ENCODE assay signal across 28 mouse cellular contexts in genomic region chr2:73693045-73693444, GRCm38 (mm10).
DNase-seq lines count a peak whose midpoint lies in the region; ATAC-seq and TF ChIP-seq lines count a peak whose summit lies in the region.
"Had no signal": no experiment of that assay in that cellular context is flagged by ENCODE, and none has a peak within 500 bp of the region (broad histone marks: within the 10 kb centered on the region; RNA-seq: fewer than 3 reads in every experiment).

No protein-coding gene starts in this region.

- H3K36me3 ChIP-seq in midbrain, embryonic 11.5 days (ENCODE audit: control insufficient read depth, insufficient read depth, low read length) = no peaks in the 10 kb centered on the region
- 0 out of 2 replicates have a peak, but pooled peaks cover 3% of the 10 kb centered on the region for H3K36me3 ChIP-seq in midbrain, embryonic 13.5 days
- no peaks in the 10 kb centered on the region for H3K36me3 ChIP-seq in liver, embryonic 12.5 days
- H3K36me3 ChIP-seq: forebrain, embryonic 12.5 days; forebrain, embryonic 15.5 days; G1E; hindbrain, embryonic 12.5 days; hindbrain, embryonic 15.5 days had no signal

- H3K4me2 ChIP-seq in midbrain, embryonic 11.5 days = no peak overlapping the region
- no peak overlapping the region for H3K4me2 ChIP-seq in midbrain, embryonic 13.5 days (replicated peaks)
- no peak overlapping the region for H3K4me2 ChIP-seq in liver, embryonic 12.5 days
- H3K4me2 ChIP-seq: embryonic facial prominence, embryonic 13.5 days; forebrain, embryonic 12.5 days; forebrain, embryonic 15.5 days; heart, embryonic 11.5 days; hindbrain, embryonic 12.5 days; hindbrain, embryonic 15.5 days had no signal

- H3K27me3 ChIP-seq in midbrain, embryonic 11.5 days (ENCODE audit: control insufficient read depth, insufficient read depth, low read length) = no peaks in the 10 kb centered on the region
- no peaks in the 10 kb centered on the region for H3K27me3 ChIP-seq in midbrain, embryonic 13.5 days
- H3K27me3 ChIP-seq in liver, embryonic 12.5 days (replicated peaks) = no peaks in the 10 kb centered on the region
- H3K27me3 ChIP-seq: CH12.LX; embryonic facial prominence, embryonic 13.5 days; forebrain, embryonic 12.5 days; forebrain, embryonic 15.5 days; hindbrain, embryonic 12.5 days; hindbrain, embryonic 15.5 days; Patski had no signal

- H3K27ac ChIP-seq in layer of hippocampus, adult 2 months = peak overlapping the region; percentile 94
- H3K27ac ChIP-seq in midbrain, embryonic 11.5 days (ENCODE audit: low read depth, low read length) = no peak overlapping the region
- no peak overlapping the region for H3K27ac ChIP-seq in midbrain, embryonic 13.5 days
- no peak overlapping the region for H3K27ac ChIP-seq in liver, embryonic 12.5 days
- H3K27ac ChIP-seq: embryonic facial prominence, embryonic 10.5 days; embryonic facial prominence, embryonic 13.5 days; forebrain, embryonic 12.5 days; forebrain, embryonic 15.5 days; gastrocnemius, adult 2 months; hindbrain, embryonic 12.5 days; hindbrain, embryonic 15.5 days had no signal

- peak overlapping the region; percentile 22; the same call in 1 of the 2 replicates for H3K4me3 ChIP-seq in layer of hippocampus, adult 2 months
- no peak overlapping the region for H3K4me3 ChIP-seq in midbrain, embryonic 11.5 days (ENCODE audit: low read depth, low read length)
- no peak overlapping the region for H3K4me3 ChIP-seq in midbrain, embryonic 13.5 days (replicated peaks)
- H3K4me3 ChIP-seq in liver, embryonic 12.5 days = no peak overlapping the region
- H3K4me3 ChIP-seq: embryonic facial prominence, embryonic 10.5 days; embryonic facial prominence, embryonic 13.5 days; erythroblast, embryonic 14.5 days; forebrain, embryonic 12.5 days; forebrain, embryonic 15.5 days; gastrocnemius, adult 2 months; hindbrain, embryonic 12.5 days; hindbrain, embryonic 15.5 days had no signal

- no peak for TF ChIP-seq POLR2A in brain, embryonic 14.5 days (IDR thresholded peaks at IDR 0.05; ENCODE audit: borderline replicate concordance, extremely low read depth, insufficient read depth, insufficient read length, poor library complexity, severe bottlenecking)

- ATAC-seq in midbrain, embryonic 11.5 days (ENCODE audit: low FRiP score) = no peak
- no peak for ATAC-seq in midbrain, embryonic 13.5 days
- ATAC-seq in liver, embryonic 12.5 days = no peak
- ATAC-seq: forebrain, embryonic 15.5 days; Patski had no signal

- no peaks in the 10 kb centered on the region for H3K9me3 ChIP-seq in midbrain, embryonic 11.5 days (ENCODE audit: control insufficient read depth, low read length)
- H3K9me3 ChIP-seq in midbrain, embryonic 13.5 days = no peaks in the 10 kb centered on the region
- H3K9me3 ChIP-seq in liver, embryonic 12.5 days (replicated peaks) = no peaks in the 10 kb centered on the region
- H3K9me3 ChIP-seq: embryonic facial prominence, embryonic 10.5 days; embryonic facial prominence, embryonic 13.5 days; forebrain, embryonic 12.5 days; forebrain, embryonic 15.5 days; G1E; hindbrain, embryonic 12.5 days; hindbrain, embryonic 15.5 days had no signal

- peak; percentile 37 to 70 for DNase-seq in layer of hippocampus, adult 2 months (ENCODE audit: low spot score in 2 of 2)
- no peak for DNase-seq in layer of hippocampus, postnatal 10 days (ENCODE audit: low spot score in 2 of 2)
- DNase-seq in midbrain, embryonic 11.5 days (ENCODE audit: low spot score, missing footprints) = peak; percentile 17
- peak; percentile 16 for DNase-seq in brain, embryonic 14.5 days (ENCODE audit: low read depth)
- DNase-seq: adrenal gland, postnatal 10 days; adrenal gland, postnatal 36 days; B cell, adult 2 months; cerebellum, adult 11-12 months; cerebellum, adult 8-10 months; cerebellum, postnatal 10 days; cerebellum, postnatal 36 days; embryo, embryonic 11 days; gastrocnemius, adult 2 months; gastrocnemius, postnatal 14 days; heart, adult 11 months had no signal

- no peak overlapping the region for H3K9ac ChIP-seq in midbrain, embryonic 11.5 days (ENCODE audit: low read length)
- H3K9ac ChIP-seq in midbrain, embryonic 13.5 days (replicated peaks) = no peak overlapping the region
- no peak overlapping the region for H3K9ac ChIP-seq in liver, embryonic 12.5 days
- H3K9ac ChIP-seq: embryonic facial prominence, embryonic 13.5 days; forebrain, embryonic 12.5 days; forebrain, embryonic 15.5 days; hindbrain, embryonic 12.5 days; hindbrain, embryonic 15.5 days had no signal

- WGBS in midbrain, embryonic 11.5 days = 77% methylated on average over 4 of the region's 4 CpGs
- WGBS in midbrain, embryonic 13.5 days = 74% methylated on average over 4 of the region's 4 CpGs
- WGBS in liver, embryonic 12.5 days (ENCODE audit: insufficient replicate concordance) = 57% methylated on average over 4 of the region's 4 CpGs

- no peaks in the 10 kb centered on the region for H3K4me1 ChIP-seq in midbrain, embryonic 11.5 days (ENCODE audit: control insufficient read depth, insufficient read depth, low read length)
- H3K4me1 ChIP-seq in midbrain, embryonic 13.5 days (replicated peaks) = no peaks in the 10 kb centered on the region
- H3K4me1 ChIP-seq in liver, embryonic 12.5 days = no peaks in the 10 kb centered on the region
- H3K4me1 ChIP-seq: forebrain, embryonic 12.5 days; forebrain, embryonic 15.5 days; hindbrain, embryonic 12.5 days; hindbrain, embryonic 15.5 days had no signal

- no peak for TF ChIP-seq CTCF in layer of hippocampus, adult 2 months (conservative IDR thresholded peaks at IDR 0.05)
- TF ChIP-seq CTCF in brain, embryonic 14.5 days (IDR thresholded peaks at IDR 0.05; ENCODE audit: borderline replicate concordance, extremely low read depth, insufficient read depth, insufficient read length) = no peak

Comparison
In these comparisons a context has a peak if more than half of its experiments do, and no peak if none do; other contexts are left out.
1. DNase-seq: peak in layer of hippocampus, adult 2 months (2 of 2), midbrain, embryonic 11.5 days (single experiment) and brain, embryonic 14.5 days (single experiment); none in layer of hippocampus, postnatal 10 days (0 of 2).